Mouse (Mus musculus): ENCODE measurements around the gene Myo1b. TPM values are rescaled to one million over a fixed set of nuclear protein-coding genes. Genes with fewer than 3 reads are reported as not detected.

The Myo1b gene
- polyA plus RNA-seq, 1 experiment from 2014 or later = 109 TPM

GRCm38 (mm10) chr1:51751006-51751405 lies 164.9 kb downstream of the Myo1b start:
- no peaks in the 10 kb centered on the region; the same call in 1 of the 2 replicates for H3K36me3 ChIP-seq (ENCODE audit: control insufficient read depth, insufficient read depth, low read length)
- WGBS = 87% methylated on average over 10 of the region's 10 CpGs

GRCm38 (mm10) chr1:51748306-51748705 lies 167.6 kb downstream of the Myo1b start:
- Histone ChIP-seq H3K4me2 (ENCODE audit: low read depth, low read length, severe bottlenecking) (no peak overlapping the region), H3K9ac (ENCODE audit: low read length) (no peak overlapping the region), H3K27ac (ENCODE audit: low read depth, low read length) (no peak overlapping the region), H3K36me3 (ENCODE audit: control insufficient read depth, insufficient read depth, low read length) (peaks cover 2% of the 10 kb centered on the region; the same call in 1 of the 2 replicates), H3K4me1 (replicated peaks; ENCODE audit: control insufficient read depth, insufficient read depth, low read length) (no peaks in the 10 kb centered on the region), H3K27me3 (ENCODE audit: control insufficient read depth, insufficient read depth, low read length) (no peaks in the 10 kb centered on the region), H3K9me3 (ENCODE audit: control insufficient read depth, low read length) (no peaks in the 10 kb centered on the region), H3K4me3 (ENCODE audit: low read depth, low read length) (no peak overlapping the region)
- WGBS = 87% methylated on average over 2 of the region's 2 CpGs
- DNase-seq (ENCODE audit: low spot score) (no peak), ATAC-seq (replicated peaks; ENCODE audit: low FRiP score) (no peak)

More at GRCm38 (mm10) chr1:51751006-51751405, 164.9 kb downstream of the Myo1b start:
- Histone ChIP-seq H3K4me3 (ENCODE audit: low read depth, low read length) (no peak overlapping the region), H3K27me3 (ENCODE audit: control insufficient read depth, insufficient read depth, low read length) (no peaks in the 10 kb centered on the region), H3K9me3 (ENCODE audit: control insufficient read depth, low read length) (no peaks in the 10 kb centered on the region), H3K9ac (ENCODE audit: low read length) (no peak overlapping the region), H3K27ac (ENCODE audit: low read depth, low read length) (no peak overlapping the region), H3K4me2 (ENCODE audit: low read depth, low read length, severe bottlenecking) (no peak overlapping the region), H3K4me1 (replicated peaks; ENCODE audit: control insufficient read depth, insufficient read depth, low read length) (no peaks in the 10 kb centered on the region)
- ATAC-seq (replicated peaks; ENCODE audit: low FRiP score) (no peak), DNase-seq (ENCODE audit: low spot score) (no peak)

GRCm38 (mm10) chr1:51747494-51747893 lies 168.4 kb downstream of the Myo1b start:
- Histone ChIP-seq H3K27me3 (ENCODE audit: control insufficient read depth, insufficient read depth, low read length) (no peaks in the 10 kb centered on the region), H3K9me3 (ENCODE audit: control insufficient read depth, low read length) (no peaks in the 10 kb centered on the region), H3K4me3 (ENCODE audit: low read depth, low read length) (no peak overlapping the region), H3K4me1 (replicated peaks; ENCODE audit: control insufficient read depth, insufficient read depth, low read length) (no peaks in the 10 kb centered on the region), H3K9ac (ENCODE audit: low read length) (no peak overlapping the region), H3K27ac (ENCODE audit: low read depth, low read length) (no peak overlapping the region), H3K4me2 (ENCODE audit: low read depth, low read length, severe bottlenecking) (no peak overlapping the region), H3K36me3 (ENCODE audit: control insufficient read depth, insufficient read depth, low read length) (peaks cover 2% of the 10 kb centered on the region; the same call in 1 of the 2 replicates)
- no peak for DNase-seq (ENCODE audit: low spot score)
- 34% methylated on average over 12 of the region's 12 CpGs for WGBS
- ATAC-seq (replicated peaks; ENCODE audit: low FRiP score) = no peak

- H3K4me3 ChIP-seq (ENCODE audit: low read depth, low read length) = no peak overlapping the region
- no peak overlapping the region for H3K9ac ChIP-seq (ENCODE audit: low read length)
- no peaks in the 10 kb centered on the region for H3K9me3 ChIP-seq (ENCODE audit: control insufficient read depth, low read length)
- no peak overlapping the region for H3K4me2 ChIP-seq (ENCODE audit: low read depth, low read length, severe bottlenecking)
- WGBS = 74% methylated on average over 15 of the region's 15 CpGs
- no peak overlapping the region for H3K27ac ChIP-seq (ENCODE audit: low read depth, low read length)
- no peaks in the 10 kb centered on the region for H3K27me3 ChIP-seq (ENCODE audit: control insufficient read depth, insufficient read depth, low read length)
- H3K4me1 ChIP-seq (replicated peaks; ENCODE audit: control insufficient read depth, insufficient read depth, low read length) = no peaks in the 10 kb centered on the region
- ATAC-seq (replicated peaks; ENCODE audit: low FRiP score) (no peak), DNase-seq (ENCODE audit: low spot score) (no peak)
- H3K36me3 ChIP-seq (ENCODE audit: control insufficient read depth, insufficient read depth, low read length) = peaks cover 2% of the 10 kb centered on the region; the same call in 1 of the 2 replicates
Observed at GRCm38 (mm10) chr1:51746711-51747240, 169.1 kb downstream of the Myo1b start.

GRCm38 (mm10) chr1:51743756-51744425 lies 172.0 kb downstream of the Myo1b start:
- Histone ChIP-seq H3K4me3 (ENCODE audit: low read depth, low read length) (no peak overlapping the region), H3K4me2 (ENCODE audit: low read depth, low read length, severe bottlenecking) (no peak overlapping the region), H3K9ac (ENCODE audit: low read length) (no peak overlapping the region), H3K4me1 (replicated peaks; ENCODE audit: control insufficient read depth, insufficient read depth, low read length) (no peaks in the 10 kb centered on the region), H3K9me3 (ENCODE audit: control insufficient read depth, low read length) (no peaks in the 10 kb centered on the region), H3K27ac (ENCODE audit: low read depth, low read length) (no peak overlapping the region), H3K27me3 (ENCODE audit: control insufficient read depth, insufficient read depth, low read length) (no peaks in the 10 kb centered on the region), H3K36me3 (ENCODE audit: control insufficient read depth, insufficient read depth, low read length) (peaks cover 2% of the 10 kb centered on the region; the same call in 1 of the 2 replicates)
- ATAC-seq (replicated peaks; ENCODE audit: low FRiP score) = no peak
- WGBS = 87% methylated on average over 3 of the region's 3 CpGs
- no peak for DNase-seq (ENCODE audit: low spot score)

- Histone ChIP-seq H3K36me3 (ENCODE audit: control insufficient read depth, insufficient read depth, low read length) (peaks cover 2% of the 10 kb centered on the region; the same call in 1 of the 2 replicates), H3K4me3 (ENCODE audit: low read depth, low read length) (no peak overlapping the region), H3K9me3 (ENCODE audit: control insufficient read depth, low read length) (no peaks in the 10 kb centered on the region), H3K4me2 (ENCODE audit: low read depth, low read length, severe bottlenecking) (no peak overlapping the region), H3K4me1 (replicated peaks; ENCODE audit: control insufficient read depth, insufficient read depth, low read length) (no peaks in the 10 kb centered on the region), H3K27ac (ENCODE audit: low read depth, low read length) (no peak overlapping the region), H3K9ac (ENCODE audit: low read length) (no peak overlapping the region), H3K27me3 (ENCODE audit: control insufficient read depth, insufficient read depth, low read length) (no peaks in the 10 kb centered on the region)
- ATAC-seq (replicated peaks; ENCODE audit: low FRiP score) = no peak
- DNase-seq (ENCODE audit: low spot score) = no peak
- 100% methylated on average over 1 of the region's 1 CpGs for WGBS
Observed at GRCm38 (mm10) chr1:51742586-51742985, 173.3 kb downstream of the Myo1b start.

GRCm38 (mm10) chr1:51740626-51741231 lies 175.1 kb downstream of the Myo1b start:
- H3K9me3 ChIP-seq (ENCODE audit: control insufficient read depth, low read length) = no peaks in the 10 kb centered on the region
- ATAC-seq (replicated peaks; ENCODE audit: low FRiP score) = no peak
- no peak overlapping the region for H3K27ac ChIP-seq (ENCODE audit: low read depth, low read length)
- no peaks in the 10 kb centered on the region for H3K27me3 ChIP-seq (ENCODE audit: control insufficient read depth, insufficient read depth, low read length)
- H3K4me3 ChIP-seq (ENCODE audit: low read depth, low read length) = no peak overlapping the region
- no peak for DNase-seq (ENCODE audit: low spot score)
- no peaks in the 10 kb centered on the region for H3K4me1 ChIP-seq (replicated peaks; ENCODE audit: control insufficient read depth, insufficient read depth, low read length)
- peaks cover 2% of the 10 kb centered on the region; the same call in 1 of the 2 replicates for H3K36me3 ChIP-seq (ENCODE audit: control insufficient read depth, insufficient read depth, low read length)
- 91% methylated on average over 10 of the region's 10 CpGs for WGBS
- H3K4me2 ChIP-seq (ENCODE audit: low read depth, low read length, severe bottlenecking) = no peak overlapping the region
- H3K9ac ChIP-seq (ENCODE audit: low read length) = no peak overlapping the region

- no peak overlapping the region for H3K27ac ChIP-seq (ENCODE audit: low read depth, low read length)
Observed at GRCm38 (mm10) chr1:51739252-51739852, 176.5 kb downstream of the Myo1b start.

More at GRCm38 (mm10) chr1:51739252-51739852, 176.5 kb downstream of the Myo1b start:
- 87% methylated on average over 5 of the region's 5 CpGs for WGBS
- Histone ChIP-seq H3K36me3 (ENCODE audit: control insufficient read depth, insufficient read depth, low read length) (no peaks in the 10 kb centered on the region; the same call in 1 of the 2 replicates), H3K4me1 (replicated peaks; ENCODE audit: control insufficient read depth, insufficient read depth, low read length) (no peaks in the 10 kb centered on the region), H3K9me3 (ENCODE audit: control insufficient read depth, low read length) (no peaks in the 10 kb centered on the region), H3K27me3 (ENCODE audit: control insufficient read depth, insufficient read depth, low read length) (no peaks in the 10 kb centered on the region), H3K9ac (ENCODE audit: low read length) (no peak overlapping the region), H3K4me2 (ENCODE audit: low read depth, low read length, severe bottlenecking) (no peak overlapping the region), H3K4me3 (ENCODE audit: low read depth, low read length) (no peak overlapping the region)
- DNase-seq (ENCODE audit: low spot score) (no peak), ATAC-seq (replicated peaks; ENCODE audit: low FRiP score) (no peak)
